Mouse (Mus musculus): ENCODE results near the gene Cldn18.
A peak's percentile ranks its signal among the peaks of the same experiment; 100 is the strongest.

Cldn18 gene

GRCm38 (mm10) chr9:99685061-99685521, 32.0 kb downstream of the Cldn18 start:
- DNase-seq (ENCODE audit: low spot score in 2 of 2) = peak in 1 of 2 experiments; percentile 41

- peak; percentile 49 to 57 for DNase-seq (ENCODE audit: low spot score in 2 of 2)
Observed at GRCm38 (mm10) chr9:99681980-99682570, 35.0 kb downstream of the Cldn18 start.

GRCm38 (mm10) chr9:99675714-99676113, 41.4 kb downstream of the Cldn18 start:
- DNase-seq (ENCODE audit: low spot score in 2 of 2) = no peak

GRCm38 (mm10) chr9:99671603-99672002, 45.5 kb downstream of the Cldn18 start:
- DNase-seq (ENCODE audit: low spot score in 2 of 2) = no peak

- no peak for DNase-seq (ENCODE audit: low spot score in 2 of 2)
Observed at GRCm38 (mm10) chr9:99667596-99667995, 49.5 kb downstream of the Cldn18 start.

- DNase-seq (ENCODE audit: low spot score in 2 of 2) = no peak
Observed at GRCm38 (mm10) chr9:99662887-99663286, 54.2 kb downstream of the Cldn18 start.

- peak; percentile 63 to 75 for DNase-seq (ENCODE audit: low spot score in 2 of 2)
Observed at GRCm38 (mm10) chr9:99662406-99662805, 54.7 kb downstream of the Cldn18 start.

- DNase-seq (ENCODE audit: low spot score in 2 of 2) = no peak
Observed at GRCm38 (mm10) chr9:99661606-99662166, 55.4 kb downstream of the Cldn18 start.

GRCm38 (mm10) chr9:99660756-99661155, 56.3 kb downstream of the Cldn18 start:
- no peak for DNase-seq (ENCODE audit: low spot score in 2 of 2)

GRCm38 (mm10) chr9:99646102-99646501, 71.0 kb downstream of the Cldn18 start:
- DNase-seq (ENCODE audit: low spot score in 2 of 2) = no peak

- DNase-seq (ENCODE audit: low spot score in 2 of 2) = no peak
Observed at GRCm38 (mm10) chr9:99645416-99645815, 71.7 kb downstream of the Cldn18 start.

GRCm38 (mm10) chr9:99639957-99640356, 77.1 kb downstream of the Cldn18 start:
- no peak for DNase-seq (ENCODE audit: low spot score in 2 of 2)
